Mouse (Mus musculus) midbrain, postnatal 0 days (tissue): ENCODE data around the gene Sufu. TPM values are rescaled to one million over a fixed set of nuclear protein-coding genes. Genes with fewer than 3 reads are reported as not detected.
A peak's percentile ranks its signal among the peaks of the same experiment; 100 is the strongest.

Experiments used
- ATAC-seq: fragments of 200-750 bp; cut with Nextera tagmentation; 2 replicates; pipeline ENCODE4 v1.8.0; 2017; ENCODE audit warnings: moderate number of reproducible peaks, mild to moderate bottlenecking, moderate TSS enrichment, moderate library complexity; ENCODE audit not compliant: low FRiP score
- DNase-seq: peaks from one replicate; pipeline ENCODE4 v3.0.0-alpha.2; 2015; ENCODE audit warnings: low spot score
- H3K27ac ChIP-seq: fragments of 300-500 bp; sonication (generic); 2 replicates; pipeline ENCODE4 v1.5.1; 2014; ENCODE audit warnings: low read depth, mild to moderate bottlenecking, low read length, mixed read lengths
- H3K27me3 ChIP-seq: fragments of 300-500 bp; sonication (generic); 2 replicates; pipeline ENCODE4 v1.6.1; 2014; ENCODE audit warnings: low read length, control low read depth, mixed read lengths; ENCODE audit not compliant: insufficient read depth
- H3K36me3 ChIP-seq: fragments of 300-500 bp; sonication (generic); 2 replicates; pipeline ENCODE4 v1.6.1; 2014; ENCODE audit warnings: low read length, control low read depth, mixed read lengths; ENCODE audit not compliant: insufficient read depth
- H3K4me1 ChIP-seq: fragments of 300-500 bp; sonication (generic); 2 replicates; pipeline ENCODE4 v1.6.1; 2014; ENCODE audit warnings: mild to moderate bottlenecking, control low read depth, antibody characterized with exemption, low read length, mixed read lengths; ENCODE audit not compliant: insufficient read depth
- H3K4me2 ChIP-seq: fragments of 300-500 bp; sonication (generic); 2 replicates; pipeline ENCODE4 v1.6.1; 2014; ENCODE audit warnings: low read depth, mild to moderate bottlenecking, low read length, mixed read lengths; ENCODE audit not compliant: poor library complexity, severe bottlenecking
- H3K4me3 ChIP-seq: fragments of 300-500 bp; sonication (generic); 2 replicates; pipeline ENCODE4 v1.5.1; 2014; ENCODE audit warnings: low read depth, mild to moderate bottlenecking, low read length, moderate library complexity
- H3K9ac ChIP-seq: fragments of 300-500 bp; sonication (generic); replicated peaks from 2 replicates; pipeline ENCODE4 v1.6.1; 2014; ENCODE audit warnings: mild to moderate bottlenecking, low read length, moderate library complexity, mixed read lengths; ENCODE audit not compliant: poor library complexity, severe bottlenecking
- H3K9me3 ChIP-seq: fragments of 300-500 bp; sonication (generic); 2 replicates; pipeline ENCODE4 v1.6.1; 2016; ENCODE audit warnings: low read length, control low read depth
- CTCF ChIP-seq: IDR thresholded peaks from 2 replicates; pipeline ENCODE4 v1.5.1; 2016; ENCODE audit warnings: antibody characterized with exemption, mild to moderate bottlenecking
- WGBS: fragments of 180-500 bp; shearing (Covaris S2); extraction: QIAGEN DNeasy Blood & Tissue Kit; methylation state at CpG from one replicate; pipeline ENCODE4 v1.1.7; 2014; 5-methylcytosine and 5-hydroxymethylcytosine counted together
- polyA plus RNA-seq: library from polyadenylated mRNA; unstranded; fragments of >200 nt; fragmentation: Nextera tagmentation; extraction: Ambion mirVana; gene quantifications from 2 replicates; pipeline ENCODE4 v1.2.1, GENCODE M21; 2015
- total RNA-seq: library from RNA; depleted of rRNA; stranded (reverse); fragments of >200 nt; gene quantifications from 2 replicates; pipeline ENCODE4 v1.2.3, GENCODE M21; 2014; rRNA removed

Gene Sufu
- total and polyA plus RNA-seq, 2 experiments from 2014 or later = 11.5 to 13.2 TPM

DNA sequence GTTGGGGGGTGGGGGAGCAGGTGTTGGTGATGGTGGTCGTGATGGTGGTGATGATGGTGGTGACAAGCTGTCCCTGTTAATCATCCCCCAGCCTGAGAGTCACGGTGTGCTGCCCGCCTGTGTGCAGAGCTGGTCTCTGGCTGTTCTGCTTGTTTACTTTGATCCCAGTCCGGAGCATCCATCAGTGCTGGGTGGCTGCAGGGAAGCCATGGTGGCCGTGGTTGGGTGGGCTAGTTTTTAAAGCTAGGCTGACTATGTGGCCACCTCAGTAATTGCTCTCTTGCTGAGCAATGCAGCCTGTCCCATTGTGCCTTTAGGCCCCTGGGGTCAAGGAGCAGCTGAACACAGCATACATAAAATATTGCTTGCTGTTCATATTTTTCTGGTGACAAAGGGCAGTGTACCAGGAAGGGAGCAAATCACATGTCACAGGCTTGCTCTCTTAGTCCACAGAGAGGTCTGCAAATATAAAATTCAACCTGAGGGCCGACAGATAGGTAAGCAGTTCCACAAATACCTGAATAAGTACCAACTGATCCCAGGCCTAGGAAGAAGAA is 137.9 kb downstream of the Sufu start:
- H3K27me3 ChIP-seq = no peaks in the 10 kb centered on the region
- no peak for ATAC-seq
- H3K4me1 ChIP-seq = peaks cover 32% of the 10 kb centered on the region
- H3K4me3 ChIP-seq = no peak overlapping the region
- no peak overlapping the region for H3K9ac ChIP-seq
- H3K36me3 ChIP-seq = no peaks in the 10 kb centered on the region
- no peak overlapping the region for H3K4me2 ChIP-seq
- WGBS = 36% methylated on average over 6 of the region's 6 CpGs
- DNase-seq = no peak
- H3K9me3 ChIP-seq = no peaks in the 10 kb centered on the region
- TF ChIP-seq CTCF = no peak
- H3K27ac ChIP-seq = no peak overlapping the region

DNA sequence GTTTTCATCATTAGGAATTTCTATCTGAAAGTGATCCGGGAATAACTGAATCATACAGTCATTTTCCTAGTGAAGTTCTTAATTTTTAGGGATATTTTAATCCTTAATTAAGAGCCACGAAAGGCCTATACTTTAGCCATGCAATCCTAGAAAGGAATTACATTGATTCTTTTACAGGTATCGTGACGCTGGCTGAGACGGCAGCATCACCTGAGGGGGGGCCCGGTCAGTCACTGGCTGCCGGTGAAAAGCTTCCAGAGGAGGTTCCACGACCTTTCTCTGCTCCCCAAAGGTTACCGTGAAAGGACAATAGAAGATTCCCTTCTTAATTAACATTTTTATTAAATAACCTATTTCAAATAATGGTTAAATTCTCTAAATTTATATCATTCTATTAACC is 140.7 kb downstream of the Sufu start:
- H3K27me3 ChIP-seq = no peaks in the 10 kb centered on the region
- no peaks in the 10 kb centered on the region for H3K9me3 ChIP-seq
- ATAC-seq (no peak), DNase-seq (no peak)
- no peak overlapping the region for H3K4me3 ChIP-seq
- no peak overlapping the region for H3K4me2 ChIP-seq
- no peak for TF ChIP-seq CTCF
- H3K4me1 ChIP-seq = peaks cover 8% of the 10 kb centered on the region; the same call in 1 of the 2 replicates
- H3K27ac ChIP-seq = no peak overlapping the region
- H3K36me3 ChIP-seq = peaks cover 10% of the 10 kb centered on the region
- WGBS = 86% methylated on average over 9 of the region's 9 CpGs
- H3K9ac ChIP-seq = no peak overlapping the region

DNA sequence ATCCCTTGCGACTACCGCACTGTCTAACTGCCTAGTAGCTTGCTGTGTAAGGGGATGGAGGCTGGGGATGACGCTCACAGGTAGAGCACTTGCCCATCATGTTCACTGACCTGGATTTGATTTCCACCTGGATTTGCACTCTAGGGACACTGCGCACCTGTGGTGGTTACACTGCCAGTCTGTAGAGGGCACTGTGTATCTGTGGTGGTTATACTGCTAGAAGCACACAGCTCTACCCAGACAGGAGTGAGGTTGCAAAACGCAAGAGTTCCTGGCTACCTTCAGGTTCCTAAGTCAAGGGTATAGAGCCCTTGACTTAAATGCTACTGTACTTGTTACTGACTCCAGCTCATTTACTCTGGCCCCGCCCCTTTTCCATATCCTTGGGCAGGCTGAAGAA is 141.5 kb downstream of the Sufu start:
- peaks cover 18% of the 10 kb centered on the region for H3K36me3 ChIP-seq
- no peak overlapping the region for H3K9ac ChIP-seq
- DNase-seq = no peak
- no peak overlapping the region for H3K27ac ChIP-seq
- no peak overlapping the region for H3K4me2 ChIP-seq
- H3K4me1 ChIP-seq = no peaks in the 10 kb centered on the region
- ATAC-seq = no peak
- H3K27me3 ChIP-seq = no peaks in the 10 kb centered on the region
- 84% methylated on average over 6 of the region's 6 CpGs for WGBS
- H3K9me3 ChIP-seq = no peaks in the 10 kb centered on the region
- peak; percentile 26; the same call in 1 of the 2 replicates for TF ChIP-seq CTCF
- H3K4me3 ChIP-seq = no peak overlapping the region

Other genes with a start within 250 kb of the Sufu start
- gene Pitx3, start 248.6 kb upstream of the Sufu start, total RNA-seq = 1.9 and 3.1 TPM in 2 replicates
- gene Pitx3, start 248.6 kb upstream of the Sufu start, polyA plus RNA-seq = 2.5 and 2.7 TPM in 2 replicates
- gene Gbf1, start 244.4 kb upstream of the Sufu start, total RNA-seq = 59.8 and 60.9 TPM in 2 replicates
- 42.8 and 51.6 TPM in 2 replicates for gene Gbf1, start 244.4 kb upstream of the Sufu start, polyA plus RNA-seq
- 3.1 and 4.5 TPM in 2 replicates for gene Nfkb2, start 92.6 kb upstream of the Sufu start, total RNA-seq
- 2.3 and 2.4 TPM in 2 replicates for gene Nfkb2, start 92.6 kb upstream of the Sufu start, polyA plus RNA-seq
- gene Psd, start 69.7 kb upstream of the Sufu start, total RNA-seq = 471 and 481 TPM in 2 replicates
- 179 and 185 TPM in 2 replicates for gene Psd, start 69.7 kb upstream of the Sufu start, polyA plus RNA-seq
- gene Fbxl15, start 68.7 kb upstream of the Sufu start, total RNA-seq = 48.3 and 57.8 TPM in 2 replicates
- gene Fbxl15, start 68.7 kb upstream of the Sufu start, polyA plus RNA-seq = 55.2 and 56.8 TPM in 2 replicates
- 157 and 177 TPM in 2 replicates for gene Cuedc2, start 58.2 kb upstream of the Sufu start, total RNA-seq
- 314 and 337 TPM in 2 replicates for gene Cuedc2, start 58.2 kb upstream of the Sufu start, polyA plus RNA-seq
- 7.2 and 19.2 TPM in 2 replicates for gene Mfsd13a, start 55.8 kb upstream of the Sufu start, total RNA-seq
- gene Mfsd13a, start 55.8 kb upstream of the Sufu start, polyA plus RNA-seq = 10.6 and 11.4 TPM in 2 replicates
- 2.0 and 3.8 TPM in 2 replicates for gene 2310034G01Rik, start 46.6 kb upstream of the Sufu start, total RNA-seq
- gene 2310034G01Rik, start 46.6 kb upstream of the Sufu start, polyA plus RNA-seq = 2.0 and 2.2 TPM in 2 replicates
- 356 and 359 TPM in 2 replicates for gene Actr1a, start 1.1 kb upstream of the Sufu start, total RNA-seq
- 327 and 343 TPM in 2 replicates for gene Actr1a, start 1.1 kb upstream of the Sufu start, polyA plus RNA-seq
- 96.6 and 103 TPM in 2 replicates for gene Trim8, start 104.8 kb downstream of the Sufu start, total RNA-seq
- gene Trim8, start 104.8 kb downstream of the Sufu start, polyA plus RNA-seq = 27.8 and 30.4 TPM in 2 replicates
- 94.5 and 109 TPM in 2 replicates for gene Arl3, start 176.3 kb downstream of the Sufu start, total RNA-seq
- gene Arl3, start 176.3 kb downstream of the Sufu start, polyA plus RNA-seq = 192 and 194 TPM in 2 replicates
- 5.9 and 6.0 TPM in 2 replicates for gene Sfxn2, start 176.5 kb downstream of the Sufu start, total RNA-seq
- 9.5 and 9.8 TPM in 2 replicates for gene Sfxn2, start 176.5 kb downstream of the Sufu start, polyA plus RNA-seq
- 44.2 and 44.8 TPM in 2 replicates for gene Wbp1l, start 202.2 kb downstream of the Sufu start, total RNA-seq
- 27.1 and 27.8 TPM in 2 replicates for gene Wbp1l, start 202.2 kb downstream of the Sufu start, polyA plus RNA-seq